Mouse (Mus musculus) ES-Bruce4 (cell line): ENCODE measurements around the gene Cd80. TPM values are rescaled to one million over a fixed set of nuclear protein-coding genes. Genes with fewer than 3 reads are reported as not detected.

Experiments
- H3K27ac ChIP-seq: 2 replicates; pipeline ENCODE4 v1.5.1; 2012; ENCODE audit warnings: low read length, inconsistent platforms; ENCODE audit not compliant: insufficient read depth
- H3K27me3 ChIP-seq: 2 replicates; pipeline ENCODE4 v1.6.1; 2012; ENCODE audit warnings: mild to moderate bottlenecking, low read length, inconsistent platforms; ENCODE audit not compliant: control insufficient read depth, poor library complexity, insufficient read depth, severe bottlenecking
- H3K36me3 ChIP-seq: 2 replicates; pipeline ENCODE4 v1.6.1; 2012; ENCODE audit warnings: inconsistent platforms, mild to moderate bottlenecking, low read length, moderate library complexity; ENCODE audit not compliant: control insufficient read depth, poor library complexity, insufficient read depth, severe bottlenecking
- H3K4me1 ChIP-seq: one replicate; pipeline ENCODE4 v1.8.1; 2011; ENCODE audit warnings: low read length; ENCODE audit not compliant: control insufficient read depth, insufficient read depth
- H3K4me3 ChIP-seq: 2 replicates; pipeline ENCODE4 v1.5.1; 2011; ENCODE audit warnings: low read depth, mild to moderate bottlenecking, low read length
- H3K9ac ChIP-seq: 2 replicates; pipeline ENCODE4 v1.6.1; 2012; ENCODE audit warnings: low read depth, mild to moderate bottlenecking, inconsistent platforms; ENCODE audit not compliant: poor library complexity, severe bottlenecking
- H3K9me3 ChIP-seq: replicated peaks from 2 replicates; pipeline ENCODE4 v1.6.1; 2012; ENCODE audit warnings: mild to moderate bottlenecking, low read length, inconsistent platforms; ENCODE audit not compliant: control insufficient read depth, poor library complexity, insufficient read depth, severe bottlenecking
- CTCF ChIP-seq: IDR thresholded peaks from one replicate; pipeline ENCODE4 v1.8.1; 2011; ENCODE audit warnings: low read depth, low read length
- EP300 ChIP-seq: IDR thresholded peaks from 2 replicates; pipeline ENCODE4 v1.6.1; 2011; ENCODE audit warnings: low read depth, low read length; ENCODE audit not compliant: insufficient read depth
- POLR2A ChIP-seq: IDR thresholded peaks from one replicate; pipeline ENCODE4 v1.8.1; 2011; ENCODE audit warnings: low read length; ENCODE audit not compliant: insufficient read depth
- polyA plus RNA-seq: library from polyadenylated mRNA; stranded (reverse); fragments of >200 nt; gene quantifications from 2 replicates; pipeline ENCODE4 v1.2.4, GENCODE M21; 2011; ENCODE audit warnings: low read depth; ENCODE audit not compliant: missing spikeins, insufficient read depth, insufficient read length

Gene Cd80
- polyA plus RNA-seq, 1 experiment = 1.3 TPM

DNA sequence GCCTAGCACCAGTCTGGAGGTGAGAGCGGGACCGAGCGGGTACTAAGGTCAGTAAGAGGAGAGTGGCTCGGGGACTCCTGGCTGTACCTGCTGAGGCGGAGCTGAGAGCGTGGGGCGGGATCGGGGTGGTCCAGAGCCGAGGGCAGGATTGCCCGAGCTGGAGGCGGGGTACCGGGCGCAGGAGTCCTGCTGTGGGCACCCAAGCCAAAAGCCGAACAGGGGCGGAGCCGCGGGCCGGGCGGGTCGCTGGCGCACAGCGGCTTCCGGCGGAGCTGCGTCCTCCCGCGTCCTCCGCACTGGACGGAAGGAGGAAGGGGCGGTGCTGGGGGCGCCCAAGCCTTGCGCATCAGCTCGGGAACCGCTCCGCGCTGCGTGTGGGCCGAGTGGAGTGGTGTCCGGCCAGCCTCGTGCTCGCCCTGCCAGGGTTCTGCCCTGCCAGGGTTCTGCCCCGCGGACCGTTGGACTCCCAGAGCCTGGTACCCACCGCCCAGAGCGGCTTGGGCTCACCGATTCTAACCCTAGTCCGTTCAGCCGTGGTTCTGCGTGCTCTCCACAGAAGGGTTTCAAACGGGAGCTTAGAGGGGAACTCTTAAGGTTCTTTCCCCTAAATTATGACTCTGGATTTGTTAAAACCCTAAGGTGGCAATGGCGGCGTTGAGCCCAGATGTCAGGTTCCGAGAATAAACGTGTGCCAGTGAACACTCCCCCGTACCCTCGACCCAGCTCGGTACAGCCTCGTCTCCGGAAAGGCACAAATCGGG is 2.7 kb upstream of the Cd80 start, which contains the start of gene Adprh:
Gene Adprh, minus strand, starts transcription at position 262 of the 761 bp plus-strand sequence.
- Histone ChIP-seq H3K36me3 (peaks cover 9% of the 10 kb centered on the region), H3K27me3 (no peaks in the 10 kb centered on the region)

GRCm38 (mm10) chr16:38453203-38453553 is 2.2 kb upstream of the Cd80 start:
- peak overlapping the region; percentile 85 for H3K9ac ChIP-seq
- H3K27ac ChIP-seq = no peak overlapping the region
- H3K4me3 ChIP-seq = peak overlapping the region; percentile 78
- H3K27me3 ChIP-seq = no peaks in the 10 kb centered on the region
- no peaks in the 10 kb centered on the region for H3K9me3 ChIP-seq
- peaks cover 5% of the 10 kb centered on the region for H3K4me1 ChIP-seq
- TF ChIP-seq CTCF (no peak), POLR2A (no peak), EP300 (no peak)
- H3K36me3 ChIP-seq = peaks cover 9% of the 10 kb centered on the region

More for the DNA sequence above, 2.7 kb upstream of the Cd80 start, which contains the start of gene Adprh:
- Histone ChIP-seq H3K4me3 (peak within 1 kb of the TSS; percentile 78), H3K4me1 (peaks cover 5% of the 10 kb centered on the region), H3K9me3 (no peaks in the 10 kb centered on the region), H3K27ac (peak within 1 kb of the TSS; percentile 45), H3K9ac (peak within 1 kb of the TSS; percentile 85)
- TF ChIP-seq CTCF (no peak), POLR2A (peak; percentile 47)

DNA sequence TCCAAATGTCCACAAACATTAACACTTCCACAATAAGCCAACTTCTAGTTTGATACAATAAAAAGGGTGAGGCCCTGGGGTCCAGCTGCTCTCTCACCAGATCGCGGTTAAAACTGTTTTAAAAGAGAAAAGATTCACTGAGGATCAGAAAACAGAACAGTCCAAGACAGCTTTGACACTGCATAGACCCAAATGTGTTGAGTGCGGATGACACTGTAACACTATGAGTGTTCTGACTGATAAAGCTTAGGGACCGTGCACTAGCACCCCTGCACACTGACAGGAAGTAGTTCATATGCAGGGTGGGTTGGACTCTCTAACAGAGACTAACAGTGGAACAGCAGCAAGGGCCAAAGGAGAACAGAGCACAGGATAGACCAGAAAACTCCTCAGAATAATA is 1.4 kb upstream of the Cd80 start:
- Histone ChIP-seq H3K9me3 (no peaks in the 10 kb centered on the region), H3K36me3 (peaks cover 9% of the 10 kb centered on the region), H3K27ac (no peak overlapping the region), H3K4me1 (peaks cover 6% of the 10 kb centered on the region), H3K4me3 (no peak overlapping the region), H3K27me3 (no peaks in the 10 kb centered on the region), H3K9ac (no peak overlapping the region)
- TF ChIP-seq EP300 (no peak), POLR2A (no peak), CTCF (no peak)

- peaks cover 6% of the 10 kb centered on the region for H3K4me1 ChIP-seq
- no peak for TF ChIP-seq CTCF
- no peak for TF ChIP-seq POLR2A
- H3K27me3 ChIP-seq = no peaks in the 10 kb centered on the region
- H3K27ac ChIP-seq = no peak overlapping the region
- H3K9ac ChIP-seq = no peak overlapping the region
- H3K9me3 ChIP-seq = no peaks in the 10 kb centered on the region
- no peak overlapping the region for H3K4me3 ChIP-seq
- peaks cover 5% of the 10 kb centered on the region for H3K36me3 ChIP-seq
These were observed 667 bp upstream of the Cd80 start for GRCm38 (mm10) chr16:38454533-38455254.

GRCm38 (mm10) chr16:38456812-38457567 is 1.6 kb downstream of the Cd80 start:
- no peak overlapping the region for H3K27ac ChIP-seq
- H3K4me3 ChIP-seq = no peak overlapping the region
- no peaks in the 10 kb centered on the region for H3K27me3 ChIP-seq
- no peaks in the 10 kb centered on the region for H3K9me3 ChIP-seq
- TF ChIP-seq POLR2A = no peak
- no peak for TF ChIP-seq EP300
- no peak for TF ChIP-seq CTCF
- peaks cover 6% of the 10 kb centered on the region for H3K4me1 ChIP-seq
- no peak overlapping the region for H3K9ac ChIP-seq
- no peaks in the 10 kb centered on the region for H3K36me3 ChIP-seq
